Comparison of ENCODE assay signal across 19 mouse cellular contexts in the genomic region with DNA sequence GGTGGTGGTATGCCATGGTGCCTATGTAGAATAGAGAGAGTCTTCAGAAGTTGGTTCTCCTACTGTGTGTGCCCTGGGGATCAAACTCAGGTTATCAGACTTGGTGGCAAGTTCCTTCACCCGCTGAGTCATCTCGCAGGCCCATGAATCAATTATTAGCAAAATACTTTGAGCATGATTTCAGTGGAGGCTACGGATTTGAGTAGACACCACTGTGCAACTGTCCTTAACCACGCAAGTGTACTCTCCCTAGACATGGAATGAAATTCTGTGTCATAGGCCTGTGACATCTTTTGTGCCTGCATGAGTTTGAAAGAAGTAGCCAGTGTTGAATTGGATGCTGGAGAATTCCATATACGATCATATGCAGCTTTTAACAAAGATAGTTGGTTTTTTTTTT. TPM values are rescaled to one million over a fixed set of nuclear protein-coding genes. Genes with fewer than 3 reads are reported as not detected.
DNase-seq lines count a peak whose midpoint lies in the region; ATAC-seq and TF ChIP-seq lines count a peak whose summit lies in the region.
"Had no signal": no experiment of that assay in that cellular context is flagged by ENCODE, and none has a peak within 500 bp of the region (broad histone marks: within the 10 kb centered on the region; RNA-seq: fewer than 3 reads in every experiment).

No protein-coding gene starts in this region.

- ATAC-seq in embryonic facial prominence, embryonic 13.5 days (ENCODE audit: insufficient number of reproducible peaks, insufficient read depth, low FRiP score, low TSS enrichment, low read depth) = no peak
- ATAC-seq: forebrain, embryonic 14.5 days; forebrain, embryonic 16.5 days had no signal

- H3K79me2 ChIP-seq in C2C12 (ENCODE audit: control insufficient read depth, insufficient read depth) = peaks cover 34% of the 10 kb centered on the region
- peaks cover 34% of the 10 kb centered on the region for H3K79me2 ChIP-seq in myocyte (ENCODE audit: control insufficient read depth, insufficient read depth)

- no peak for TF ChIP-seq POLR2A in myocyte (IDR thresholded peaks at IDR 0.05; ENCODE audit: insufficient read length, low read depth)

- WGBS in embryonic facial prominence, embryonic 13.5 days = 84% methylated on average over 5 of the region's 5 CpGs
- whole genome bisulfite sequencing in embryonic facial prominence, embryonic 10.5 days = 92% methylated on average over 5 of the region's 5 CpGs

- H3K27ac ChIP-seq in embryonic facial prominence, embryonic 13.5 days = peak overlapping the region; percentile 49; the same call in 1 of the 2 replicates
- H3K27ac ChIP-seq in embryonic facial prominence, embryonic 10.5 days (replicated peaks) = no peak overlapping the region
- H3K27ac ChIP-seq: forebrain, embryonic 10.5 days; forebrain, embryonic 12.5 days had no signal

- no peaks in the 10 kb centered on the region for H3K9me3 ChIP-seq in embryonic facial prominence, embryonic 13.5 days
- no peaks in the 10 kb centered on the region for H3K9me3 ChIP-seq in embryonic facial prominence, embryonic 10.5 days
- H3K9me3 ChIP-seq: embryonic facial prominence, embryonic 15.5 days; forebrain, embryonic 10.5 days; forebrain, embryonic 12.5 days had no signal

- H3ac ChIP-seq in C2C12 (ENCODE audit: control insufficient read depth, insufficient read length, low read depth) (no peak overlapping the region), myocyte (ENCODE audit: control insufficient read depth, insufficient read length) (no peak overlapping the region)

- DNase-seq in embryonic facial prominence, embryonic 10.5 days (ENCODE audit: low spot score) = no peak
- no peak for DNase-seq in retina, embryonic 14.5 days (ENCODE audit: low spot score)
- DNase-seq: adrenal gland, adult 2 months; adrenal gland, postnatal 14 days; B cell, adult 2 months; cerebellum, adult 11-12 months; cerebellum, adult 2 months; cerebellum, adult 9-10 months; cerebellum, postnatal 10 days; cerebellum, postnatal 25 days had no signal

- no peak overlapping the region for H3K4me3 ChIP-seq in embryonic facial prominence, embryonic 13.5 days
- no peak overlapping the region for H3K4me3 ChIP-seq in embryonic facial prominence, embryonic 10.5 days
- H3K4me3 ChIP-seq in C2C12 (ENCODE audit: insufficient read depth, poor library complexity, severe bottlenecking) (no peak overlapping the region), myocyte (peak overlapping the region; percentile 41)
- H3K4me3 ChIP-seq: embryonic facial prominence, embryonic 15.5 days; erythroblast, embryonic 14.5 days; forebrain, embryonic 10.5 days; forebrain, embryonic 12.5 days had no signal

- peaks cover 38% of the 10 kb centered on the region for H3K27me3 ChIP-seq in embryonic facial prominence, embryonic 13.5 days
- H3K27me3 ChIP-seq in embryonic facial prominence, embryonic 10.5 days (replicated peaks; ENCODE audit: low read depth, poor library complexity, severe bottlenecking) = peaks cover 3% of the 10 kb centered on the region; the same call in 1 of the 2 replicates
- H3K27me3 ChIP-seq in C2C12 (ENCODE audit: control insufficient read depth, insufficient read depth, insufficient read length) (no peaks in the 10 kb centered on the region), myocyte (ENCODE audit: control insufficient read depth, insufficient read depth, insufficient read length) (no peaks in the 10 kb centered on the region)
- H3K27me3 ChIP-seq: forebrain, embryonic 12.5 days had no signal

- H3K36me3 ChIP-seq in embryonic facial prominence, embryonic 13.5 days = no peaks in the 10 kb centered on the region
- no peaks in the 10 kb centered on the region for H3K36me3 ChIP-seq in embryonic facial prominence, embryonic 10.5 days (replicated peaks)
- H3K36me3 ChIP-seq in C2C12 (ENCODE audit: control insufficient read depth, insufficient read depth) = no peaks in the 10 kb centered on the region
- H3K36me3 ChIP-seq in myocyte (ENCODE audit: control insufficient read depth, insufficient read depth) = no peaks in the 10 kb centered on the region
- H3K36me3 ChIP-seq: embryonic facial prominence, embryonic 15.5 days; forebrain, embryonic 10.5 days; forebrain, embryonic 12.5 days had no signal

- H3K4me2 ChIP-seq in embryonic facial prominence, embryonic 13.5 days = no peak overlapping the region
- peak overlapping the region; percentile 89 for H3K4me2 ChIP-seq in myocyte (ENCODE audit: low read depth)
- H3K4me2 ChIP-seq: embryonic facial prominence, embryonic 15.5 days; forebrain, embryonic 12.5 days had no signal

- no peak for TF ChIP-seq CTCF in C2C12 (IDR thresholded peaks at IDR 0.05; ENCODE audit: control insufficient read depth, insufficient read depth, insufficient read length)

- H3K79me3 ChIP-seq in C2C12 (ENCODE audit: low read depth) = peaks cover 17% of the 10 kb centered on the region

- H3K9ac ChIP-seq in embryonic facial prominence, embryonic 13.5 days = no peak overlapping the region
- H3K9ac ChIP-seq: embryonic facial prominence, embryonic 15.5 days; forebrain, embryonic 12.5 days had no signal

- peaks cover 5% of the 10 kb centered on the region for H3K4me1 ChIP-seq in embryonic facial prominence, embryonic 13.5 days
- peaks cover 23% of the 10 kb centered on the region for H3K4me1 ChIP-seq in embryonic facial prominence, embryonic 10.5 days

TF ChIP-seq in C2C12, 6 proteins besides CTCF, POLR2A, EP300 and RAD21:
- TF ChIP-seq FOSL1 (IDR thresholded peaks at IDR 0.05; ENCODE audit: insufficient read depth, low read length, poor library complexity, severe bottlenecking) (peak; percentile 73), USF1 (IDR thresholded peaks at IDR 0.05; ENCODE audit: low read depth) (no peak), MYOD1 (IDR thresholded peaks at IDR 0.05; ENCODE audit: control insufficient read depth, insufficient read length, low read depth) (peak; percentile 64)

TF ChIP-seq in myocyte, 11 proteins besides CTCF, POLR2A, EP300 and RAD21:
- TF ChIP-seq MYOD1 (IDR thresholded peaks at IDR 0.05; ENCODE audit: control insufficient read depth in 1 of 3, insufficient read length in 2 of 3, low read depth in 2 of 3) (peak in 1 of 3 experiments; percentile 38), USF1 (IDR thresholded peaks at IDR 0.05; ENCODE audit: low read depth) (no peak), SRF (IDR thresholded peaks at IDR 0.05; ENCODE audit: control insufficient read depth, insufficient read length, low read depth) (no peak), MYOG (IDR thresholded peaks at IDR 0.05; ENCODE audit: control insufficient read depth in 1 of 3, insufficient read depth in 1 of 3, insufficient read length in 2 of 3, low read depth in 2 of 3) (peak in 1 of 3 experiments; percentile 11)

RNA-seq across cellular contexts. Expression of a gene that starts 0.6 kb away (rescaled TPM):
- polyA plus RNA-seq in embryonic facial prominence, embryonic 13.5 days (2015; fragmentation: Nextera tagmentation; extraction: Ambion mirVana) = 1.5 and 3.2 TPM in 2 replicates
- 0.64 and 0.80 TPM in 2 replicates for polyA plus RNA-seq in embryonic facial prominence, embryonic 10.5 days (2016; fragmentation: Nextera tagmentation; extraction: Ambion mirVana)
- polyA plus RNA-seq in C2C12 (2012; fragmentation: generic; extraction: Trizol) = 105 TPM
- polyA plus RNA-seq in myocyte (2012; fragmentation: generic; extraction: Trizol) = 391 TPM
- polyA plus RNA-seq: erythroblast, embryonic 14.5 days had no signal

RNA-seq across cellular contexts. Expression of a gene that starts 51.2 kb away (rescaled TPM):
- 19.9 and 23.4 TPM in 2 replicates for polyA plus RNA-seq in embryonic facial prominence, embryonic 13.5 days (2015; fragmentation: Nextera tagmentation; extraction: Ambion mirVana)
- 12.0 and 12.7 TPM in 2 replicates for polyA plus RNA-seq in embryonic facial prominence, embryonic 10.5 days (2016; fragmentation: Nextera tagmentation; extraction: Ambion mirVana)
- 16.1 TPM for polyA plus RNA-seq in C2C12 (2012; fragmentation: generic; extraction: Trizol)
- 13.7 TPM for polyA plus RNA-seq in myocyte (2012; fragmentation: generic; extraction: Trizol)

Comparison
In these comparisons a context has a peak if more than half of its experiments do, and no peak if none do; other contexts are left out.
1. RNA of a gene that starts 0.6 kb away (polyA plus RNA-seq): 391 TPM in myocyte (single experiment) and 105 TPM in C2C12 (single experiment); 1.5 to 3.2 TPM in embryonic facial prominence, embryonic 13.5 days and 0.64 to 0.80 TPM in embryonic facial prominence, embryonic 10.5 days; every median in the first group is over 10 times any median in the second.